Mouse (Mus musculus) kidney, adult 8-10 months (tissue): ENCODE measurements at regions not wholly inside any gene's neighbourhood (a gene's known extent, or its start where the extent isn't known, plus 50 kb on each side); places are given as distances from the start of the nearest gene placed in this dataset.
A peak's percentile ranks its signal among the peaks of the same experiment; 100 is the strongest.

Experiments
- DNase-seq, 2 experiments: peaks; one replicate each; pipeline ENCODE4 v3.0.0; 2022

- DNase-seq = peak; percentile 17 to 26
Observed at GRCm38 (mm10) chr16:76566220-76566619, 192.6 kb upstream of the Nrip1 start.

GRCm38 (mm10) chr16:76554846-76555245 lies 181.2 kb upstream of the Nrip1 start:
- no peak for DNase-seq

- no peak for DNase-seq
Observed at GRCm38 (mm10) chr16:76549628-76550027, 176.0 kb upstream of the Nrip1 start.

GRCm38 (mm10) chr16:76547087-76547486 lies 173.5 kb upstream of the Nrip1 start:
- DNase-seq = no peak

GRCm38 (mm10) chr16:76546632-76547031 lies 173.0 kb upstream of the Nrip1 start:
- no peak for DNase-seq

- DNase-seq = peak in 1 of 2 experiments; percentile 32
Observed at GRCm38 (mm10) chr16:76545942-76546341, 172.3 kb upstream of the Nrip1 start.

GRCm38 (mm10) chr16:76544972-76545371 lies 171.3 kb upstream of the Nrip1 start:
- DNase-seq = no peak

- DNase-seq = no peak
Observed at GRCm38 (mm10) chr16:76540964-76541363, 167.3 kb upstream of the Nrip1 start.

GRCm38 (mm10) chr16:76540328-76540923 lies 166.8 kb upstream of the Nrip1 start:
- no peak for DNase-seq

- DNase-seq = peak; percentile 34 to 66
Observed at GRCm38 (mm10) chr16:76539669-76540068, 166.0 kb upstream of the Nrip1 start.

- DNase-seq = no peak
Observed at GRCm38 (mm10) chr16:76537871-76538270, 164.2 kb upstream of the Nrip1 start.

GRCm38 (mm10) chr16:76532928-76533217 lies 159.2 kb upstream of the Nrip1 start:
- peak; percentile 42 to 72 for DNase-seq

GRCm38 (mm10) chr16:76532142-76532927 lies 158.7 kb upstream of the Nrip1 start:
- DNase-seq = peak; percentile 37 to 57

- DNase-seq = peak in 1 of 2 experiments; percentile 32
Observed at GRCm38 (mm10) chr16:76530886-76531285, 157.3 kb upstream of the Nrip1 start.

GRCm38 (mm10) chr16:76529613-76530012 lies 156.0 kb upstream of the Nrip1 start:
- DNase-seq = no peak

GRCm38 (mm10) chr16:76527106-76527949 lies 153.7 kb upstream of the Nrip1 start:
- DNase-seq = no peak

- no peak for DNase-seq
Observed at GRCm38 (mm10) chr16:76525563-76525962, 151.9 kb upstream of the Nrip1 start.

- no peak for DNase-seq
Observed at GRCm38 (mm10) chr16:76524921-76525320, 151.3 kb upstream of the Nrip1 start.

GRCm38 (mm10) chr16:76521142-76521541 lies 147.5 kb upstream of the Nrip1 start:
- no peak for DNase-seq

- no peak for DNase-seq
Observed at GRCm38 (mm10) chr16:76520643-76520993, 147.0 kb upstream of the Nrip1 start.

GRCm38 (mm10) chr16:76519911-76520642 lies 146.4 kb upstream of the Nrip1 start:
- no peak for DNase-seq

- DNase-seq = no peak
Observed at GRCm38 (mm10) chr16:76510861-76511260, 137.2 kb upstream of the Nrip1 start.

GRCm38 (mm10) chr16:76509109-76509650 lies 135.6 kb upstream of the Nrip1 start:
- no peak for DNase-seq
